Mouse (Mus musculus) G1E (cell line): ENCODE measurements at regions not wholly inside any gene's neighbourhood (a gene's known extent, or its start where the extent isn't known, plus 50 kb on each side); places are given as distances from the start of the nearest gene placed in this dataset.

Experiments
- ATAC-seq: 2 replicates; pipeline ENCODE4 v1.8.0; 2016; ENCODE audit warnings: mild to moderate bottlenecking; ENCODE audit not compliant: insufficient number of reproducible peaks, poor library complexity, low FRiP score, severe bottlenecking; ENCODE audit errors: extremely low read depth
- DNase-seq: peaks from one replicate; pipeline ENCODE4 v3.0.0; 2012; ENCODE audit warnings: low spot score
- H3K27me3 ChIP-seq: 2 replicates; pipeline ENCODE4 v1.6.1; 2012; ENCODE audit warnings: mild to moderate bottlenecking, low read length, inconsistent platforms; ENCODE audit not compliant: insufficient read depth
- H3K36me3 ChIP-seq: replicated peaks from 2 replicates; pipeline ENCODE3; 2012; ENCODE audit warnings: mild to moderate bottlenecking, inconsistent platforms
- H3K4me1 ChIP-seq: 2 replicates; pipeline ENCODE4 v1.6.1; 2012; ENCODE audit warnings: low read depth, low read length, inconsistent platforms, mixed read lengths; ENCODE audit not compliant: insufficient read depth
- H3K4me3 ChIP-seq: 2 replicates; pipeline ENCODE4 v1.5.1; 2012; ENCODE audit warnings: low read depth, mild to moderate bottlenecking, inconsistent platforms, low read length, moderate library complexity, mixed read lengths
- H3K9me3 ChIP-seq: replicated peaks from 2 replicates; pipeline ENCODE4 v1.6.1; 2012; ENCODE audit warnings: inconsistent platforms
- CTCF ChIP-seq: IDR thresholded peaks from 2 replicates; pipeline ENCODE4 v1.5.1; 2012; ENCODE audit warnings: low read depth, low read length, inconsistent platforms, mixed read lengths
- GATA1 ChIP-seq: IDR thresholded peaks from 2 replicates; pipeline ENCODE4 v1.6.1; 2012; ENCODE audit warnings: borderline replicate concordance, low read length, inconsistent platforms, mixed read lengths
- GATA2 ChIP-seq: IDR thresholded peaks from 2 replicates; pipeline ENCODE4 v1.6.1; 2012; ENCODE audit warnings: low read depth, low read length, inconsistent platforms, borderline replicate concordance
- POLR2AphosphoS5 ChIP-seq: IDR thresholded peaks from 2 replicates; pipeline ENCODE4 v1.6.1; 2012; ENCODE audit warnings: low read depth, low read length, inconsistent platforms; ENCODE audit not compliant: insufficient replicate concordance
- TAL1 ChIP-seq: conservative IDR thresholded peaks from 2 replicates; pipeline ENCODE4 v1.6.1; 2012; ENCODE audit warnings: low read depth, low read length, inconsistent platforms, mixed read lengths

- Histone ChIP-seq H3K4me3 (no peak overlapping the region), H3K9me3 (peaks cover 47% of the 10 kb centered on the region), H3K27me3 (no peaks in the 10 kb centered on the region), H3K4me1 (no peaks in the 10 kb centered on the region), H3K36me3 (no peaks in the 10 kb centered on the region)
- TF ChIP-seq TAL1 (no peak), GATA1 (no peak), POLR2AphosphoS5 (no peak), GATA2 (no peak), CTCF (no peak)
- no peak for DNase-seq
- ATAC-seq: no peak
Observed at GRCm38 (mm10) chr9:116365016-116365685, 190.0 kb upstream of the Tgfbr2 start.

GRCm38 (mm10) chr9:116361092-116361491 lies 185.9 kb upstream of the Tgfbr2 start:
- no peak for TF ChIP-seq TAL1
- TF ChIP-seq POLR2AphosphoS5: no peak
- TF ChIP-seq CTCF: no peak
- TF ChIP-seq GATA2: no peak
- no peak for TF ChIP-seq GATA1
- Histone ChIP-seq H3K9me3 (peaks cover 51% of the 10 kb centered on the region), H3K4me1 (no peaks in the 10 kb centered on the region), H3K4me3 (no peak overlapping the region), H3K27me3 (no peaks in the 10 kb centered on the region), H3K36me3 (no peaks in the 10 kb centered on the region)
- DNase-seq: no peak
- ATAC-seq: no peak

- Histone ChIP-seq H3K9me3 (peaks cover 42% of the 10 kb centered on the region), H3K4me1 (no peaks in the 10 kb centered on the region), H3K36me3 (no peaks in the 10 kb centered on the region), H3K4me3 (no peak overlapping the region), H3K27me3 (no peaks in the 10 kb centered on the region)
- no peak for DNase-seq
- no peak for ATAC-seq
- TF ChIP-seq GATA1 (no peak), TAL1 (no peak), POLR2AphosphoS5 (no peak), CTCF (no peak), GATA2 (no peak)
Observed at GRCm38 (mm10) chr9:116354056-116354732, 179.0 kb upstream of the Tgfbr2 start.

- TF ChIP-seq TAL1 (no peak), CTCF (no peak), POLR2AphosphoS5 (no peak), GATA1 (no peak), GATA2 (no peak)
- no peaks in the 10 kb centered on the region for H3K4me1 ChIP-seq
- H3K4me3 ChIP-seq: no peak overlapping the region
- H3K36me3 ChIP-seq: no peaks in the 10 kb centered on the region
- peaks cover 43% of the 10 kb centered on the region for H3K9me3 ChIP-seq
- H3K27me3 ChIP-seq: no peaks in the 10 kb centered on the region
- DNase-seq (no peak), ATAC-seq (no peak)
Observed at GRCm38 (mm10) chr9:116352801-116353494, 177.8 kb upstream of the Tgfbr2 start.

- H3K27me3 ChIP-seq: no peaks in the 10 kb centered on the region
- peaks cover 47% of the 10 kb centered on the region for H3K9me3 ChIP-seq
- TF ChIP-seq TAL1 (no peak), CTCF (no peak), GATA1 (no peak), GATA2 (no peak), POLR2AphosphoS5 (no peak)
- no peak for DNase-seq
- no peaks in the 10 kb centered on the region for H3K36me3 ChIP-seq
- H3K4me3 ChIP-seq: no peak overlapping the region
- ATAC-seq: no peak
- H3K4me1 ChIP-seq: no peaks in the 10 kb centered on the region
Observed at GRCm38 (mm10) chr9:116350804-116351547, 175.8 kb upstream of the Tgfbr2 start.

- peaks cover 42% of the 10 kb centered on the region for H3K9me3 ChIP-seq
- no peaks in the 10 kb centered on the region for H3K4me1 ChIP-seq
- H3K36me3 ChIP-seq: no peaks in the 10 kb centered on the region
- no peak for ATAC-seq
- TF ChIP-seq TAL1: no peak
- TF ChIP-seq POLR2AphosphoS5: no peak
- no peak for TF ChIP-seq GATA1
- no peak for TF ChIP-seq GATA2
- TF ChIP-seq CTCF: no peak
- H3K27me3 ChIP-seq: no peaks in the 10 kb centered on the region
- H3K4me3 ChIP-seq: no peak overlapping the region
- DNase-seq: no peak
Observed at GRCm38 (mm10) chr9:116347021-116347420, 171.9 kb upstream of the Tgfbr2 start.
